Mouse (Mus musculus) right cerebral cortex, postnatal 10 days (tissue): ENCODE results near the gene Vps8.

ENCODE experiments used
- DNase-seq, 2 experiments: peaks; one replicate each; pipeline ENCODE4 v3.0.0; 2021; ENCODE audit warnings: low spot score in 2 of 2

Vps8 gene

DNA sequence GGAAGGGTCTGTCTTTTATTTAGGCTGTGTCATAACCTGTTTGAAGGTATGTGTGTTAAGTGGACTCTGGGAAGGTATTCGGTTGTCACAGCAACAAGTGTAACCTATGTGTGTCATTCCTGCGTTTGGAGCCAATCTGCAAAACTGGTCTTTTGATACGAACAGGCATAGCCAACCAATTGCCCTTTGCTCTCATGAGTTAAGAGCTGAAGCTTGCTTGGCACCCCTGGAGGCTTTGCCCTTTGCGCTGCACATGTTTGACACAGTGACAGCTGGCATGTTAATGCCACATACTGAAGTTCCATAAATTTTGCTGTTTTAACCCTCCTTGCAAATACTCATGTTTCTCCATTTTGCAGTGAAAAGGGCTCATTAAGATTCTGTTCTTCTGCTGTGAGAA, 126.8 kb downstream of the Vps8 start:
- DNase-seq: no peak

DNA sequence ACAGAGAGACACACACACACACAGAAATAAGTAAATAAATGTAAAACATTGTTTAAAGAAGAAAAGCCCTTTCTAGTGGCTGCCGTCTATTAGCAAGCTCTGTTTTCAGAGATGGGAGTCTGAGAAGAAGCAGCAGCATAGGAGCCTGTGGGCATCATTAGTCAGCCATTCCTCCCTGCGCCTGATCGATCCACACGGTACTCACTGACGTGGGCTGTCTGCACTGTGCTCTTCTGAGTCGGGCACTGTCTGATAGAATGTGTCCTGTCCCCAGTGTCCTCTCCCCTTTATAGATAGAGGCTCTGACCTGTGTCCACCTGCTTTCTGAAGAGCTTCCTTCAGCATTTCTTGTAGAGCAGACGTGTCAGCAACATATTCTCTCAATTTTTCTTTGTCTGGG, 127.5 kb downstream of the Vps8 start:
- DNase-seq: no peak

DNA sequence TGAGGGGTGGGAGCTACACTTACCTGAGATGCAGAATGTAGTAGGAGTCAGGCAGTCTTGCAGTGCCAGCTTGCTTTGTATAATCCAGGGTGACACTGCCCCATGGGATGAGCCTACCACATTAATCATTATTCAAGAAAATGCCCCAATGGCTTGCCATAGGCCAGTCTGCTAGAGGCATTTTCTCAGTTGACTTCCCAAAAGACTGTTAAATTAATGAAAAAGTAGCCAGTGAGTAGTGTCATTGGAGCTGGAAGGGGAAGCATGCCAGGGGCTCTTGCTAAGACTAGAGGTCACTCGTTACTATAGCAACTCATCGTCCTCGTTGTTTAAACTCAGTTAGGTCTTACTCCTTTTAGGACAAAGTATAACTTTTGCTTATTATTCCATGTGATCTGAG, 130.6 kb downstream of the Vps8 start:
- no peak for DNase-seq

DNA sequence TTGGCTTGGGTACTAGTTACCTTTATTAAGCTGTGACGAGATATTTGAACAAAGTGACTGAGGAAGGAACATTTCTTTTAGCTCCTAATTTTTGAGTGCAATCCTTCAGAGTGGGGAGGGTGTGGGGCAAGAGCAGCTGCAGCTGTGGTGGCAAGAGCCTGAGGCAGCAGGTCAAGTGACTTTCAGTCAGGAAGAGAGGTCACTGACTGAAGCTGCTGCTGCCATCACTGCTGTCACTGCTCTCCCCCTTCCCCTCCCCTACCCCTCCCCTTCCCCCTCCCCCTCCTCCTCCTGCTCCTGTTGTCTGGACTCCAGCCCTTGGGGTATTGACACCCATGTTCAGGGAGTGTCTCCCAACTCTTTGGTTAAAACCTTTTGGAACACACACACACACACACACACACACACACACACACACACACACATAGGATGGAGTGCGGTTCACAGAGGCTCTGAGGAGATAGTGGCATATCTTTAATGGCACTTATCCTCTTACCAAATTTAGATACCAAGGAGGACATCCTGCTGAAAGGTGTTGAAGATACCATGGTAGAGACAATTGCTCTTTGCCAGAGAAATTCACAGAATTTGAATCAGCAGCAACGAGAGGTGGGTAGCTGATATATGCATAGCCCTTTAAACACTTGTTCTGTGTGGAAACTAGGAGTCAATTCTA, 139.8 kb downstream of the Vps8 start:
- no peak for DNase-seq

DNA sequence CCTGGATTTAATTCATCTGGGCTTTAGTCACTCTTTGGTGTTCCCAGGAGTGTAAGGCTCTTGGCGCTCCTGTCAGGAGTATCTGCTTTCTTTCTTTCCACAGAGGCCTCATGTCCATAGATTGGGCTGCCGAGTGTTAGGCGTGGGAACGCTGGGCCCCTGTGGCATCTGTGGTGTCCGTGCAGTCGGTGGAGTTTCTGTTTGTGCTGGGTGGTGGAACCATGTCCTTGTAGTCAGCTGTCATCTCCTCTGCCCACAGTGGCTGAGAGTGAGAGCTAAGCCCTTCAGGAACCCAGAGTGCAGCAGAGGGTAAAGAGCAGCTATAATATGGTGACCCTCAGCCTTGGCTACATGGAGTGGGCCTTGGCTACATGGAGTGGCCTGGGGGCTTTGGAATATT, 140.4 kb downstream of the Vps8 start:
- DNase-seq: no peak

DNA sequence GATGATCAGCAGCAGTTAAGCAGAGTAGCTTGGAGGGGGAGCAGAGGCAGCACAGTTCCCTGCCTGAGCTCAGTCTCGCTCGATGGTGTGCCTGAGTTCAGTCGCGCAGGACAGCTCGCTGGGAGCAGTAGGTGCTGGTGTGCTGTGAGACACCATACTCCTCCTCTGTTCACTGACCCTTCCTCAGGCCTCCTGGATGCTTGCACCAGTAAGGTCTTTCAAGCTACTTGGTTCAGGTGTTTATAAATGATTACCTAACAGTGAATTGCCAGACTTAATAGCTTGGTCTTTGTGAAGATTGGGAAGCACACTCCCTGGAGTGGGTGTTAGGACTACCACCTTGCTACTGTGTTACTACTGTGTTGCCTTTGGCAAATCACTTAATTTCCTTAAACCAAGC, 144.2 kb downstream of the Vps8 start:
- DNase-seq: no peak

DNA sequence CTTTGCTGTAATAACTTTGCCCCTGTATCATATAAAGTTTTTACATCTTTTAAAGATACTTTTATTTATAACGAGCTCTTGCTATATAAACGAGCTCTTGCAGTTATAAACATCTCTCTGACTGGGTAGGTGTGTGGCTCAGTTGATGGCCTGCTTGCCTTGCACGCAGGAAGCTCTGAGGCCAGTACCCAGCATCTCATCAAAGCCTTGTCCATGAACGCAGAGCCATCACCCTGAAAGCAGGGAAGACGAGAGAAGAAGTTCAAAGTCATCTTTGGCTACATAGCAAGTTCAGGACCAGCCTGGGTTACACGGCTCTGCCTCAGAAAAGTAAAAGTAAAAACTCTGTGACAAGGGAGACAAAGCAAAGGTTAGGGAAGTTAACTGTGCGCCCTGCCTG, 147.0 kb downstream of the Vps8 start:
- no peak for DNase-seq

DNA sequence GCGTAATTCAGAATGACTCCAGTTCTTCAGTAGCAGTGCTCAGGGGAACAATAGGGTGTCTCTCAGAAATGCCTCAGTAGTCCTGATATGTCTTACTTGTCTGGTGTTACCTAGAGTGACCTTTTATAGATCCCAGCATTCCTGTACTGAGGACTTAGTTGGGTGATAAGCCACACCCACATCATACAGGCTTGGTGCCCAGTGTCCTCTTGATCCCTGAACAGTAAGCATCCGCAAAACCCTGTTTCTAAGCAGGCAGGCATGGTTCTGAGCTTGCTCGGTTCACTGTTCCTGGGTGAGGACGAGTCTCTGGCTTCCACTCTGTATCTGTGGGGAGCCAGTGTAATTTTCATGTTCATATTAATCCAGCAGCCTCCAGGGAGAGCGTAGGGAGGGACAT, 147.9 kb downstream of the Vps8 start:
- no peak for DNase-seq

DNA sequence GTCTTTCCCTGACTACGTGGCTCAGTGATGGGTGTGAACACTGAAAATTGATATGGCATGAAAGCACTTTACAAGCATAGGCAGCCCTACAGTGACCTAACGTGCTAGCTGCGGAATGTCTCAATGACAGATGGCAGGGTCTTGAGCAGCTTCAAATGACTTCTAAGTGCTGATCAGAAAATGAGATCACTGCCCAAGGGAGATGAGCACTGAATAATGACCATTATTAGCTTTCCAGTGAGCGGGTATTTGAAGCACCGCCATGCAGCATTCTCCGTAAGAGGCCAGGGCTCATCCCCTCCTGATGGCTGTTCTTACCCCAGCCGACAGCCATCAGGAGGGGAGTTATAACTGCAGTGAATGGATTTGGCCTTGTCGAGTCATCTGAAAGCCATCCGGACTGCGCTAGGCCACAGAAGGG, 153.1 kb downstream of the Vps8 start:
- no peak for DNase-seq

DNA sequence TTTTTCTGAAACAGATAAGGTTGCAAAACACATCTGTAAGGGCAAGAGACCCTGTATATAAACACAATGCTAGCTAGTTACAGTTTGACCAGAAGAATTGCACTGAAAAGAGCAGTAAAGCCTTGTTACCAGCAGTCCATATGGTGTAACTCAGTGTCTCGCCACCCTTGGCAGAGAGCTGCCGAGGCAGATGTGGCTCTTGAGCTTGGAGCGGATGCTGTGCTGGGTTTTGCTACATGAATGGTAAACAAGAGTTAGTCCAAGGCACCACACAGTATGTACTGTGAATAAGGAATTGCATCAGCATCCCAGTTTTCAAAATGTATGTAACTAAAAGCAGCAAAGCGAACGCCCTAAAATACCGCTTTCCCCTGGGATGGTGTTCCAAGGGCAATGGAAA, 166.2 kb downstream of the Vps8 start:
- no peak for DNase-seq

DNA sequence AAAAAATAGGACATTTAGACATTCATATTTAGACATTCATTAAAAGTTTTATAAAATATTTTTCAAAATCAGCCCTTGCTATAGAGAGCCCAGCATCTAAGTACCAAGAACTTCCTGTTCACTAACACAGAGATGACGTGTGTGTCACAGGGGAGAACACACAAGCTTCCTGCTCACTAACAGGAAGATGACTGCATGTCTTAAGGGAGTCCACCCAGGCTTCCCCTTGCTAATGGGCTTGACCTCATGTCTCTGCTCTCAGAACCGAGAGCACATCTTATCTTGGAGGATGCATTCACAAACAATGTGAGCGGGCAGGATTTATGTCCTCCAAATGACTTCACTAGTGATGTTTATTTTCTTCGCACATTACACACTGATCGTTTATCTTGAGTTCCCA, 167.9 kb downstream of the Vps8 start:
- DNase-seq: no peak

DNA sequence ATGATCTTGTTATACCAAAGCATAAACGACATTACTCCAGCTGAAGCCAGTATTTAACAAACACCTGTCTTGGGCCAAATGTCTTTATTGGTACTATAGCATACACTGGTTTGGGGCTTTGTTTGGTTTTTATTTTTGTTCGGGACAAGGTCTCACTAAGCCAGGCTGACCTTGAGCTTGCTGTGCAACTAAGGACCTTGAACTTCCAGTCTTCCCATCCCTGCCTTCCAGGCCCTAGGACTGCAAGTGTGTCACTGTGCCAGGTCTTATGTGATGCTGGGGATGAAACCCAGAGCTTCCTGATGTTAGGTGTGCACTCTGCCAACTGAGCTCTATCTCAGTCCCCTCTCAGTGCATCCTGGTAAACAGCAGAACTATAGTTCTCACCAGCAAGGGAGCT, 168.6 kb downstream of the Vps8 start:
- DNase-seq: no peak

DNA sequence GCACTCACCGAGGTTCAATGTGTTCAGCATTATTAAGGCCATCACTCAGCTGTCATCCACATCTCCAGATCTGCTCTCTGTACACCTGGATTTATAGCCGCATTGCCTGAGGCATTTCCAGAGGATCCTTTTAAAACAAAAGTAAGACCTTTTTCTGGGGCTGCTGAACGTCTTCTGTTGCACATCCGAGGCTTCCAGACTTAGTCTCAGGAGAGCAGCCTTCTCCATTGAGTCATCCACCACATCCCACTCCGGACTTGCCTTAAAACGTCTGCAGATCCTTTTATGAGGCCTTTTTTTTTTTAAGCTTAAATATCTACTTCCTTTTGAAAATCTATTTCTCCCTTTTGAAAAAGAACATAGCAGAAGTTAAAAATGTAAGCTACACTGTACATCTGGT, 172.6 kb downstream of the Vps8 start:
- DNase-seq: peak in 1 of 2 experiments; percentile 14

DNA sequence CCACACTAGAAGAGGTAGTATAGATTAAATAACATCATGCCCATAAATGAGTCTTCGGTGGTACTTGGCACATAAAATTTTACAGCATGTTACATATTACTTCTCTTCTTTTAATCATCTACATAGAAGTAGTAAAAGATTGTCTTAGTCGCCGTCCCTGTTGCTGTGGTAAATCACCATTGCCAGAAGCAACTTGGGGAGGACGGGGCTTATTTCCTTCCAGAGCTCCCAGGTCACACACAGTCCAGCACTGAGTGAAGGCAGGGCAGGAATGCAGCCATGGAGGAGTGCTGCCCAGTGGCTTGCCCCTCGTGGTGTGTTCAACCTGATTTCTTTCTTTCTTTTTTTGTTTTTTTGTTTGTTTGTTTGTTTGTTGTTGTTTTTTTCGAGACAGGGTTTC, 181.4 kb downstream of the Vps8 start:
- DNase-seq: peak in 1 of 2 experiments; percentile 10

DNA sequence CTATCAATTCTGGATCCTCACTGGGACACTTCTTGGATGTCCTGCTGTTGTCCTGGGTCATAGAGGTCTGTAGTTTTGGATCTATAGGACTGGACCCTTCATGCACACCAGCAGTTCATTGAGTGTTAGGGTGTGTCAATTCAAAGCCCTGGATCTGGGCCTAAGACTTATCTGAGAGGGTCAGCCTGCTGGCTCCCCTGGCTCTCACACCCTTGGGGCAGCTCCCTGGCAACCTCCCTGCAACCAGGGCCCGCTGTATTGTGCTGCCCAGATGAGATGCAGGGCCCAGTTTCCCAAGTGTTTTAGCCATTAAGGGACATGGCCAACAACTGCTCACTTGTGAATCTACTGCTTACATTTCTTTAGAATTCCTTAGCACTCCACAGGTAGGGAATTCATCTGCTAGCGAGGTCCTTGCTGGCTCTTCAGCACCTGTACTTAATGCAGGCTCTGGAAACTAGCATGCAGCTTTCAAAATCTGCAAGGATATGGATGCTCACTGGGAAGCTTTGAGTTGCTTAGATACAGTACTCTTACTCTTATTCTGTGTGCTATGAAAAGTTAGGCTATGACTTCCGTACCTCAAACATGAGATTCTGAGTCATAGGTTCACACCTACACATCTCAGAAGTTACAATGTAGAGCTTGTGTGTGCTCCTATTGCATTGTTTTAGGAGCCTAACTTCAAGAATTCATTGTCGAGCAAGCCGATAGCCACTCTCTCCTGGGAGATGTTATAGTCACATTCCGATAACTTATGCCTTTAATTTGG, 183.5 kb downstream of the Vps8 start:
- DNase-seq: peak; percentile 21 to 22

DNA sequence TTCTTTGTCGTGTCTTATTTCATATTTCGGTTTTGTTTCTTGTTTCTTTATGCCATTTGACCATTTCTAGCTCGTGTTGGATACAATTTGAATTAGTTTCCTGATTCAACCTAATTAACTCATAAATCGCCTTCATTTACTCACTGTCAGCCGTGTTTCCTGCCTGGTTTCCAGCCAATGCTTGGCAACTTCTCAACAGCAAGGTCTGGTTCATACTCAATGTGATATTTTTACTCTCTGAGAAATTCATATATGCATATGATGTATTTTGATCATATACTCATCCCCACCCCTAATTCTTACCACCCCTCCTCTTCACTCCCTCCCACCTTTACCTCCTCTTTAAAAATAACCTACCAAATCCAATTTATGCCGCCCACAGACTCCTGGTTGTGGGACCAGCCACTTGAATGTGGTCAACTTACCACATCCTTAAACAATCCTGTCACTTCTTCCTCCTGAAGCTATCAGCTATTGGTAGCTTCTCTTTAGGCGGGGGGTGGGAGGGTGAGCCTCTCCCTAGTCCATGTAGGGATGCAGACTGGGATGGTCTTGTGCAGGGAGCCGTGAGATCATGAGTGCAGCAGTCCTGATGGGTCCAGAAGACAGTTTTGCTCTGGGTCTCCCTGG, 184.2 kb downstream of the Vps8 start:
- peak; percentile 41 to 49 for DNase-seq

DNA sequence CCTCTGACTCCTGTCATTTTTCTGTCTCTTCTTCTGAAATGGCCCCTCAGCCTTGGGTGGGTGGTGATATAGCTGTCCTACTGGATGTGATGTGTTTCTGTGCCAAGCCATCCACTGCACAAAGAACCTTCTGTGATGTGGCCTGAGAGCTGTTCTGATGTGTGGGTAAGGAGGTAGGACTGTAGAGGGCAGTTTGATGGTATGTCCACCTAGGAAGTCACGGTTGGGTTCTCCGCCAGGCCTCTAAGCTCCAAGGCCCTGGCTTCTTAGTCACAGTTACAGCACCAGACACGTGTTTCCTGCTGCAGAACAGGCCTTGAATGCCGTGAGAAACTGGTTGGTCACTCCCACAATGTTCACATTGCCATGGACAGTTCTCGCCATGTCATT, 184.7 kb downstream of the Vps8 start:
- peak; percentile 14 to 20 for DNase-seq

DNA sequence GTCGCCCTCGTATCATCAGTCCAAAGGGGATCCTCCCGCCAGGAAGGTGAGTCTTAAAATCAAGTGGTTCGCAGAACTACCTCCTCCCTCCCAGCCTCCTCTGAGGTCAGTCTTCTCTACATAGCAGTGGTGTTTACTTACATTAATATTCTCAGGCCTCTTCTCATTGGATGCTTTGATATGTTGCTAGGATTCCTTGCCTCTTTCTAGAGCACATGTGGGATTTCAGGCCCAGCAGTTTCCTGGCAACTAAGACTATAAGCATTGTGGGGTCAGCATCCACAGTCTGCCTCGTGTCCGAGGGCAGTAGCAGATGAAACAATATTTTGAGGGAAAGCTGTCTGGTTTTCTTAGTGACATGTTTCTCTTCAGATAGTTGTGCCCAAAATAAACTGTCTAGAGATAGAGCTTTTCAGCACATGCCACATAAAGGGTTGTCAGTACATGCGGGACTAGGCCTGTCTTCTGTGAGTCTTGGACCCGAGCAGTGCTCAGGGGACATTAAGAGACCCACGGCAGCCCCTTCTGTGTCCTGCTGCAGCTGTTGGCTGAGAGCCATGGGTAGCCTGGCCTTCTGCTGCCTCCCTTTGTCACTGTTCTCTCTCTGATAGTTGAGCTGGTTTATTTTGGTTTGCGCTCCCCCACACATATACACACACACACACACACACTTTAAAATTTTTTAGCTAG, 185.4 kb downstream of the Vps8 start:
- peak in 1 of 2 experiments; percentile 45 for DNase-seq

DNA sequence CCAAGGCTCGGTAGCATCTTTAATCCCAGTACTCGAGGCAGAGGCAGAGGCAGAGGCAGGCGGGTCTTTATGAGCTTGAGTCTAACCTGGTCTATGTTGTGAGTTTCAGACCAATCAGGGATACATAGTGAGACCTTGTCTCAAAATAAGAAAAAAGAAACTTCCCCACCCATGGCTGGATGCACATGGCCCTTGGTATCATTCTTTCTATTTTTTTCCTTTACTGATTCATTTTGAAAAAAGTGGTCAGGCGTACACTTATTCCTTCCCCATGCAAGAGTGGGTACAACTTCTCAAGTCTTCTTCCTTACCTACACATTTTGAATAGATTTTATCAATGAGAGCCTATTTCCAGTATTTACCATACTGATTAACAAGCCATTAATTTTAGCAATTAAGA, 187.6 kb downstream of the Vps8 start:
- DNase-seq: no peak

DNA sequence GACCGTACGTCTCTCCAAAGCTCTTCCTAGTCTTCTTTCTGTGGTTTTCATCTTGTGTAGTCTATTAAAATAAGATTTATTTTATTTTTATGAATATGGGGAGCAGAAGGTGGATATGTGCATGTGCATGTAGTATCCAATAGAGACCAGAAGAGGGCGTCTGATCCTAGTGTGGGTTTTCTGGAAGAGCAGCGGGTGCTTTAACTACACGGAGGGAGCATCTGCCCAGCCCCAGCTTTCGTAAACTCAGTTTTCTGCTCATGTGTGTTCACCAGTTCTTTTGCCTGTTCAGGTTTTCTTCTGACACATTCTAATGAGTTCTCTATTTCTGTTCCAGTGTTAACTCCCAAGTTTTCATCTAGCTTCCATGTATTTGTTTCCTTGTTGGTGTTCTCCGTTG, 192.9 kb downstream of the Vps8 start:
- peak in 1 of 2 experiments; percentile 45 for DNase-seq

DNA sequence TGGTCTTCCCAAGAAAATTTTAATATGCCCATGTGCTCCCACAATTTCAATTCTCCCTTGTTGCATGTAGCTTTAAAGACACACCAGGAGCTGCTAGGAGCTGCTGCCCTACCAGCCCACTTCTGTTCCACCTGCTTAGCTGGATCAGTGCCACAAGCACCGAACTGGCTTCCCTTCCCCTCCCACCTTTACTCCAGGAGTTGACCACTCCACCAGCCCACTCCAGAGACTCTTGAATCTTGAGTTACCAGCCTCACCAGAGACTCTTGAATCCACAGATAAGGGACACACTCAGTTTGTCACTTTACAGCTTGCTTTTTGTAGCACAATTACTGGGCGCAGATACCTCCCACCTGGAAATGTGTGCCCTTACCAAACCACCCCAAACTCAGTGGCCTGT, 197.7 kb downstream of the Vps8 start:
- DNase-seq: no peak
